Comparison of ENCODE assay signal across 22 mouse cellular contexts in the genomic region with DNA sequence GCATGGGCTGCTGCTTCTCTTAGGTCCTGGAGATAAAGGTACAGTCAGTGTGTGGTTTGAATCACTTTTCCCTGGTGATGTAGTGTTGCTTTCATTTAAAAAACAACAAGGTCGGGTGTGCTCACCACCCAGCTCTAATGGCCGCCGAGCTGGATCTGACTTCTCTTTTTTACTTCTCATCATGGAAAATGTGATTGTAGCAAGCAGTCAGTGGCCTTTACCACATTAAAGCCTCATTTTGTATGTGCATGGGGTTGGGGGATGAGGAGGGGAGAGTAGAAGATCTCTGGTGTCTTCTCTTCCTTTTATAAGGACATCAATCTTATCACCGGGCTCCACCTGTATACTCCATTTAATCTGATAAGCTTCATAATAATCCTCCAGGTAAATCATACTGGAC. TPM values are rescaled to one million over a fixed set of nuclear protein-coding genes. Genes with fewer than 3 reads are reported as not detected.
"Had no signal": no experiment of that assay in that cellular context is flagged by ENCODE, and none has a peak within 500 bp of the region (broad histone marks: within the 10 kb centered on the region; RNA-seq: fewer than 3 reads in every experiment).

No protein-coding gene starts in this region.

- H3K36me3 ChIP-seq: limb, embryonic 13.5 days; liver, embryonic 13.5 days; neural tube, embryonic 12.5 days; neural tube, embryonic 15.5 days had no signal

- H3K27me3 ChIP-seq: limb, embryonic 13.5 days; liver, embryonic 13.5 days; neural tube, embryonic 12.5 days; neural tube, embryonic 15.5 days had no signal

- H3K4me3 ChIP-seq: limb, embryonic 13.5 days; liver, embryonic 13.5 days; neural tube, embryonic 12.5 days; neural tube, embryonic 15.5 days had no signal

- H3K9me3 ChIP-seq: limb, embryonic 13.5 days; liver, embryonic 13.5 days; neural tube, embryonic 12.5 days; neural tube, embryonic 15.5 days had no signal

- H3K4me1 ChIP-seq: limb, embryonic 13.5 days; liver, embryonic 13.5 days; neural tube, embryonic 12.5 days; neural tube, embryonic 15.5 days had no signal

- DNase-seq: kidney, adult 18-20 months; kidney, adult 9 months; kidney, postnatal 14 days; kidney, postnatal 4 days; left cerebral cortex, postnatal 4 days; liver; liver, embryonic 13.5 days; lung, adult 2 months; lung, postnatal 14 days; lung, postnatal 4 days; midbrain, embryonic 14.5 days; thymus, adult 2 months; thymus, postnatal 14 days; thymus, postnatal 4 days had no signal

- H3K27ac ChIP-seq: limb, embryonic 13.5 days; liver, embryonic 13.5 days; neural tube, embryonic 12.5 days; neural tube, embryonic 15.5 days; stomach, postnatal 0 days had no signal

RNA-seq across cellular contexts. Expression of a gene that starts 21.3 kb away (rescaled TPM):
- total RNA-seq: left cerebral cortex, adult 8-10 months; megakaryocyte progenitor cell, adult 5-6 weeks; megakaryocyte-erythroid progenitor cell, adult 5-6 weeks had no signal
- polyA plus RNA-seq: limb, embryonic 13.5 days; liver, embryonic 13.5 days; midbrain, embryonic 11.5 days; midbrain, embryonic 14.5 days had no signal
